Mouse (Mus musculus) embryonic facial prominence, embryonic 13.5 days (tissue): ENCODE data around the gene Ntn5. TPM values are rescaled to one million over a fixed set of nuclear protein-coding genes. Genes with fewer than 3 reads are reported as not detected.

ENCODE experiments used
- ATAC-seq: fragments of 200-750 bp; cut with Nextera tagmentation; 2 replicates; pipeline ENCODE4 v1.8.0; 2017; ENCODE audit warnings: low read depth; ENCODE audit not compliant: insufficient number of reproducible peaks, insufficient read depth, low FRiP score, low TSS enrichment
- H3K27ac ChIP-seq: fragments of 300-500 bp; sonication (generic); 2 replicates; pipeline ENCODE4 v1.5.1; 2015; ENCODE audit warnings: moderate library complexity, mild to moderate bottlenecking, inconsistent platforms
- H3K27me3 ChIP-seq: fragments of 300-500 bp; sonication (generic); 2 replicates; pipeline ENCODE4 v1.6.1; 2015; ENCODE audit warnings: mild to moderate bottlenecking, inconsistent platforms
- H3K36me3 ChIP-seq: fragments of 300-500 bp; sonication (generic); 2 replicates; pipeline ENCODE4 v1.6.1; 2015; ENCODE audit warnings: mild to moderate bottlenecking, inconsistent platforms
- H3K4me1 ChIP-seq: fragments of 300-500 bp; sonication (generic); 2 replicates; pipeline ENCODE4 v1.6.1; 2015; ENCODE audit warnings: inconsistent platforms
- H3K4me2 ChIP-seq: fragments of 300-500 bp; sonication (generic); 2 replicates; pipeline ENCODE4 v1.6.1; 2015; ENCODE audit warnings: moderate library complexity, mild to moderate bottlenecking, inconsistent platforms
- H3K4me3 ChIP-seq: fragments of 300-500 bp; sonication (generic); 2 replicates; pipeline ENCODE4 v1.5.1; 2015; ENCODE audit warnings: mild to moderate bottlenecking, inconsistent platforms
- H3K9ac ChIP-seq: fragments of 300-500 bp; sonication (generic); 2 replicates; pipeline ENCODE4 v1.6.1; 2015; ENCODE audit warnings: mild to moderate bottlenecking, inconsistent platforms
- H3K9me3 ChIP-seq: fragments of 300-500 bp; sonication (generic); 2 replicates; pipeline ENCODE4 v1.6.1; 2016; ENCODE audit warnings: inconsistent platforms
- WGBS: fragments of 180-500 bp; shearing (Covaris S2); methylation state at CpG from one replicate; pipeline ENCODE4 v1.1.7; 2015; ENCODE audit warnings: mixed read lengths; 5-methylcytosine and 5-hydroxymethylcytosine counted together
- polyA plus RNA-seq: library from polyadenylated mRNA; unstranded; fragments of >200 nt; fragmentation: Nextera tagmentation; extraction: Ambion mirVana; gene quantifications from 2 replicates; pipeline ENCODE4 v1.2.1, GENCODE M21; 2015

Gene Ntn5
- polyA plus RNA-seq, 1 experiment from 2014 or later = 5.4 TPM

GRCm38 (mm10) chr7:45722348-45722713, 38.5 kb downstream of the Ntn5 start:
- no peak for ATAC-seq
- H3K4me1 ChIP-seq = peaks cover 16% of the 10 kb centered on the region
- H3K27me3 ChIP-seq = no peaks in the 10 kb centered on the region
- H3K9ac ChIP-seq = peak overlapping the region; percentile 40; the same call in 1 of the 2 replicates
- H3K27ac ChIP-seq = no peak overlapping the region
- peaks cover 83% of the 10 kb centered on the region for H3K36me3 ChIP-seq
- H3K4me2 ChIP-seq = no peak overlapping the region
- H3K9me3 ChIP-seq = no peaks in the 10 kb centered on the region
- H3K4me3 ChIP-seq = no peak overlapping the region
- 85% methylated on average over 13 of the region's 13 CpGs for WGBS

- Histone ChIP-seq H3K27me3 (no peaks in the 10 kb centered on the region), H3K4me2 (no peak overlapping the region), H3K4me1 (peaks cover 16% of the 10 kb centered on the region), H3K9ac (no peak overlapping the region), H3K4me3 (no peak overlapping the region), H3K9me3 (no peaks in the 10 kb centered on the region), H3K36me3 (peaks cover 91% of the 10 kb centered on the region), H3K27ac (no peak overlapping the region)
- WGBS = 85% methylated on average over 4 of the region's 4 CpGs
- no peak for ATAC-seq
These were observed 39.5 kb downstream of the Ntn5 start for GRCm38 (mm10) chr7:45723301-45723700.

GRCm38 (mm10) chr7:45723781-45724180, 40.0 kb downstream of the Ntn5 start:
- Histone ChIP-seq H3K27me3 (no peaks in the 10 kb centered on the region), H3K4me1 (peaks cover 14% of the 10 kb centered on the region), H3K9me3 (no peaks in the 10 kb centered on the region), H3K27ac (no peak overlapping the region), H3K4me3 (no peak overlapping the region), H3K36me3 (peaks cover 94% of the 10 kb centered on the region), H3K9ac (no peak overlapping the region), H3K4me2 (no peak overlapping the region)
- no peak for ATAC-seq
- 95% methylated on average over 14 of the region's 14 CpGs for WGBS

- Histone ChIP-seq H3K4me3 (no peak overlapping the region), H3K36me3 (peaks cover 93% of the 10 kb centered on the region)
- WGBS = 92% methylated on average over 9 of the region's 9 CpGs
These were observed 41.3 kb downstream of the Ntn5 start for GRCm38 (mm10) chr7:45725151-45725550.

DNA sequence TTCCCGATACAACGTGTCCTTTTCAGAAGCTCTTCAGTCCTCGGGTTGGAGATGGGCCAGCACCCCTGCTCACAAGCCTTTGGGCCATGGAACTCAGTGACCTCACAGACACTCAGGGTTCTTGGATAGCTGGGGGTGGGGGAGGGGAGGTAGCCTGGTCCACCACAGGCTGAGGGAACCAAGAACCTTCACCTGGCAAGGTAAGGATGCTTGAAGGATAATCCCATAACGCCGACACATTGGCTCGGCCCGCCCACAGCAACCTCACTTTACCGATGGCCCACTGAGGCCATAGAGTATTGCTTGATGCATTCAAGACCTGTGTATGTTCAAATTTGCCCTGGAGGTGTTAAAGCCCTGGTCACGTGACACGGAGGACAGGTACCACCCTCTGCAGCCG, 41.9 kb downstream of the Ntn5 start, which contains the start of gene Spaca4:
TSS of gene Spaca4 (minus strand) at position 101 of the 400 bp plus-strand sequence.
- Histone ChIP-seq H3K4me1 (peaks cover 6% of the 10 kb centered on the region), H3K27ac (no peak within 1 kb of the TSS), H3K9ac (peak within 1 kb of the TSS; percentile 49; the same call in 1 of the 2 replicates), H3K27me3 (no peaks in the 10 kb centered on the region), H3K4me2 (no peak within 1 kb of the TSS), H3K9me3 (no peaks in the 10 kb centered on the region), H3K4me3 (no peak within 1 kb of the TSS), H3K36me3 (peaks cover 87% of the 10 kb centered on the region)
- no peak for ATAC-seq
- WGBS = 92% methylated on average over 11 of the region's 11 CpGs

More at GRCm38 (mm10) chr7:45725151-45725550, 41.3 kb downstream of the Ntn5 start:
- no peak for ATAC-seq
- no peak overlapping the region for H3K4me2 ChIP-seq
- H3K27ac ChIP-seq = no peak overlapping the region
- H3K9me3 ChIP-seq = no peaks in the 10 kb centered on the region
- peak overlapping the region; percentile 49; the same call in 1 of the 2 replicates for H3K9ac ChIP-seq
- no peaks in the 10 kb centered on the region for H3K27me3 ChIP-seq
- H3K4me1 ChIP-seq = peaks cover under 1% of the 10 kb centered on the region

- ATAC-seq = no peak
- Histone ChIP-seq H3K9me3 (no peaks in the 10 kb centered on the region), H3K4me2 (no peak overlapping the region), H3K9ac (no peak overlapping the region), H3K36me3 (peaks cover 80% of the 10 kb centered on the region), H3K4me1 (peaks cover 13% of the 10 kb centered on the region), H3K4me3 (no peak overlapping the region), H3K27me3 (no peaks in the 10 kb centered on the region), H3K27ac (no peak overlapping the region)
- 92% methylated on average over 10 of the region's 10 CpGs for WGBS
These were observed 42.6 kb downstream of the Ntn5 start for GRCm38 (mm10) chr7:45726419-45726818.

GRCm38 (mm10) chr7:45727625-45728024, 43.8 kb downstream of the Ntn5 start:
- peaks cover 68% of the 10 kb centered on the region for H3K36me3 ChIP-seq
- no peak overlapping the region for H3K27ac ChIP-seq
- WGBS = 83% methylated on average over 3 of the region's 3 CpGs
- no peak for ATAC-seq
- H3K27me3 ChIP-seq = no peaks in the 10 kb centered on the region
- no peak overlapping the region for H3K4me2 ChIP-seq
- H3K9ac ChIP-seq = no peak overlapping the region
- no peaks in the 10 kb centered on the region for H3K9me3 ChIP-seq
- H3K4me1 ChIP-seq = peaks cover 13% of the 10 kb centered on the region
- H3K4me3 ChIP-seq = no peak overlapping the region

GRCm38 (mm10) chr7:45730727-45731431, 47.1 kb downstream of the Ntn5 start:
- ATAC-seq = no peak
- H3K27ac ChIP-seq = peak overlapping the region; percentile 28; the same call in 1 of the 2 replicates
- no peaks in the 10 kb centered on the region for H3K27me3 ChIP-seq
- peak overlapping the region; percentile 7; the same call in 1 of the 2 replicates for H3K4me2 ChIP-seq
- H3K4me3 ChIP-seq = no peak overlapping the region
- peaks cover 13% of the 10 kb centered on the region for H3K4me1 ChIP-seq
- H3K9me3 ChIP-seq = no peaks in the 10 kb centered on the region
- peaks cover 35% of the 10 kb centered on the region for H3K36me3 ChIP-seq
- 15% methylated on average over 16 of the region's 16 CpGs for WGBS
- H3K9ac ChIP-seq = peak overlapping the region; percentile 21; the same call in 1 of the 2 replicates

- no peak for ATAC-seq
- Histone ChIP-seq H3K4me3 (no peak overlapping the region), H3K4me2 (no peak overlapping the region), H3K27me3 (no peaks in the 10 kb centered on the region), H3K27ac (no peak overlapping the region), H3K9me3 (no peaks in the 10 kb centered on the region), H3K9ac (no peak overlapping the region), H3K4me1 (peaks cover 13% of the 10 kb centered on the region), H3K36me3 (peaks cover 12% of the 10 kb centered on the region; the same call in 1 of the 2 replicates)
- WGBS = 85% methylated on average over 5 of the region's 5 CpGs
These were observed 49.7 kb downstream of the Ntn5 start for GRCm38 (mm10) chr7:45733477-45733876.

GRCm38 (mm10) chr7:45739162-45739763, 55.4 kb downstream of the Ntn5 start:
- Histone ChIP-seq H3K27me3 (no peaks in the 10 kb centered on the region), H3K36me3 (no peaks in the 10 kb centered on the region), H3K9me3 (no peaks in the 10 kb centered on the region), H3K4me2 (no peak overlapping the region), H3K4me3 (no peak overlapping the region), H3K4me1 (peaks cover 6% of the 10 kb centered on the region; the same call in 1 of the 2 replicates), H3K9ac (no peak overlapping the region), H3K27ac (no peak overlapping the region)
- peak; percentile 74; the same call in 1 of the 2 replicates for ATAC-seq
- WGBS = 6% methylated on average over 9 of the region's 9 CpGs

GRCm38 (mm10) chr7:45739820-45740219, 56.0 kb downstream of the Ntn5 start:
- no peaks in the 10 kb centered on the region for H3K36me3 ChIP-seq
- no peak for ATAC-seq
- H3K27ac ChIP-seq = no peak overlapping the region
- WGBS = 62% methylated on average over 9 of the region's 10 CpGs
- no peak overlapping the region for H3K4me3 ChIP-seq
- peaks cover 6% of the 10 kb centered on the region; the same call in 1 of the 2 replicates for H3K4me1 ChIP-seq
- H3K27me3 ChIP-seq = no peaks in the 10 kb centered on the region
- no peaks in the 10 kb centered on the region for H3K9me3 ChIP-seq
- no peak overlapping the region for H3K4me2 ChIP-seq
- no peak overlapping the region for H3K9ac ChIP-seq

- no peak overlapping the region for H3K9ac ChIP-seq
- H3K36me3 ChIP-seq = no peaks in the 10 kb centered on the region
- peak overlapping the region; percentile 54 for H3K4me2 ChIP-seq
- H3K4me3 ChIP-seq = peak overlapping the region; percentile 29; the same call in 1 of the 2 replicates
- no peaks in the 10 kb centered on the region for H3K9me3 ChIP-seq
- no peak overlapping the region for H3K27ac ChIP-seq
- H3K27me3 ChIP-seq = no peaks in the 10 kb centered on the region
- WGBS = 79% methylated on average over 12 of the region's 12 CpGs
- H3K4me1 ChIP-seq = peaks cover 6% of the 10 kb centered on the region; the same call in 1 of the 2 replicates
- ATAC-seq = no peak
These were observed 57.5 kb downstream of the Ntn5 start for GRCm38 (mm10) chr7:45741308-45741707.
